Mouse (Mus musculus) neural tube, embryonic 15.5 days (tissue): ENCODE data around the gene Stat5a. TPM values are rescaled to one million over a fixed set of nuclear protein-coding genes. Genes with fewer than 3 reads are reported as not detected.

Experiments used
- ATAC-seq: fragments of 200-750 bp; cut with Nextera tagmentation; 2 replicates; pipeline ENCODE4 v1.8.0; 2017; ENCODE audit warnings: mild to moderate bottlenecking, moderate TSS enrichment, moderate library complexity; ENCODE audit not compliant: low FRiP score
- H3K27ac ChIP-seq: fragments of 300-500 bp; sonication (generic); replicated peaks from 2 replicates; pipeline ENCODE4 v1.5.1; 2015; ENCODE audit warnings: mild to moderate bottlenecking, inconsistent platforms
- H3K27me3 ChIP-seq: fragments of 300-500 bp; sonication (generic); replicated peaks from 2 replicates; pipeline ENCODE4 v1.6.1; 2015; ENCODE audit warnings: inconsistent platforms
- H3K36me3 ChIP-seq: fragments of 300-500 bp; sonication (generic); 2 replicates; pipeline ENCODE4 v1.6.1; 2015; ENCODE audit warnings: inconsistent platforms
- H3K4me1 ChIP-seq: fragments of 300-500 bp; sonication (generic); 2 replicates; pipeline ENCODE4 v1.6.1; 2015; ENCODE audit warnings: inconsistent platforms
- H3K4me2 ChIP-seq: fragments of 300-500 bp; sonication (generic); 2 replicates; pipeline ENCODE4 v1.6.1; 2015; ENCODE audit warnings: inconsistent platforms, mild to moderate bottlenecking, moderate library complexity
- H3K4me3 ChIP-seq: fragments of 300-500 bp; sonication (generic); replicated peaks from 2 replicates; pipeline ENCODE4 v1.5.1; 2015; ENCODE audit warnings: mild to moderate bottlenecking, inconsistent platforms
- H3K9ac ChIP-seq: fragments of 300-500 bp; sonication (generic); replicated peaks from 2 replicates; pipeline ENCODE4 v1.6.1; 2015; ENCODE audit warnings: mild to moderate bottlenecking, inconsistent platforms
- H3K9me3 ChIP-seq: fragments of 300-500 bp; sonication (generic); replicated peaks from 2 replicates; pipeline ENCODE4 v1.6.1; 2016; ENCODE audit warnings: inconsistent platforms
- WGBS: fragments of 180-500 bp; shearing (Covaris S2); methylation state at CpG from one replicate; pipeline ENCODE4 v1.1.7; 2015; ENCODE audit warnings: mixed read lengths; 5-methylcytosine and 5-hydroxymethylcytosine counted together
- polyA plus RNA-seq: library from polyadenylated mRNA; unstranded; fragments of >200 nt; fragmentation: Nextera tagmentation; extraction: Ambion mirVana; gene quantifications from 2 replicates; pipeline ENCODE4 v1.2.1, GENCODE M21; 2015

Gene Stat5a
- polyA plus RNA-seq, 1 experiment from 2014 or later = 2.1 TPM

DNA sequence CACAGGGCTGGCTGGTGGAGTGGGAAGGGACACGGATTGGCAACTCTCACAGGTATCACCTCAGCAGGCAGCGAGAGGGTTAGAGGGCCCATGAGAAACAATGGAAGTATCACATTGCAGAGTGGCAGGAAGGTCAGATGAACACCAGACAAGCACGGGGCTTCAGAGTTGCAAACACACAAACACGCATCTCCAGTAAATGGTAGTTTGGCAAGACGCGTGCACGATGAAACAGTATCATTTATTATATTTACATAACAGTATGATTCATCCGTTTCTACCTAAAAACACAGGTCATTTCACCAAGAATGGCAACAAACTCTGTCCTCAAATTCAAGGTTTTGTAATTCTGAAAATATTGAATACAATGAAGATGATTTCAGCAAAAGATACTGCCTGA lies 19.6 kb upstream of the Stat5a start:
- 83% methylated on average over 8 of the region's 8 CpGs for WGBS
- no peak for ATAC-seq

DNA sequence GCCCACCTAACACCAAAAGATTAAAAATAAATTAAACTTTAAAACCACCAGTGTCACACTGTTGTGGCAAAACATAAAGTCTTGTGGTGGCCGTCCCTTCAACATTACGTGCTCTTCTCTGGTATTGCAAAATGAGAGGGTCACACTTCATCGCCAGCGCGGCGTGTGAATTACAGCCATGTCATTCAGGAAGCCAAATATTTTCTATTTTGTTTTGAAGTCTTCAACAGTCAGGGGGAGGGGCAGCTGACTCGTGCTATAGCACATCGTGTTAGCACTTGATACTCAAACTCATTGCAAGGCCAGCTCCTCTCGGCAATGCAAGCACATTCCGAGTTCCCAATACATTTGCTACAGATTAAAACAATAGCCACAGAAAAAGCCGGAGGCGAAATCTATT lies 18.3 kb upstream of the Stat5a start:
- Histone ChIP-seq H3K27me3 (no peaks in the 10 kb centered on the region), H3K9me3 (no peaks in the 10 kb centered on the region), H3K4me3 (no peak overlapping the region), H3K27ac (no peak overlapping the region), H3K4me1 (no peaks in the 10 kb centered on the region), H3K9ac (no peak overlapping the region), H3K36me3 (no peaks in the 10 kb centered on the region), H3K4me2 (no peak overlapping the region)
- WGBS = 74% methylated on average over 12 of the region's 12 CpGs
- ATAC-seq = no peak

More for the DNA sequence above, 19.6 kb upstream of the Stat5a start:
- Histone ChIP-seq H3K4me1 (no peaks in the 10 kb centered on the region), H3K4me3 (no peak overlapping the region), H3K27me3 (no peaks in the 10 kb centered on the region), H3K9me3 (no peaks in the 10 kb centered on the region), H3K9ac (no peak overlapping the region), H3K27ac (no peak overlapping the region), H3K4me2 (no peak overlapping the region), H3K36me3 (no peaks in the 10 kb centered on the region)

DNA sequence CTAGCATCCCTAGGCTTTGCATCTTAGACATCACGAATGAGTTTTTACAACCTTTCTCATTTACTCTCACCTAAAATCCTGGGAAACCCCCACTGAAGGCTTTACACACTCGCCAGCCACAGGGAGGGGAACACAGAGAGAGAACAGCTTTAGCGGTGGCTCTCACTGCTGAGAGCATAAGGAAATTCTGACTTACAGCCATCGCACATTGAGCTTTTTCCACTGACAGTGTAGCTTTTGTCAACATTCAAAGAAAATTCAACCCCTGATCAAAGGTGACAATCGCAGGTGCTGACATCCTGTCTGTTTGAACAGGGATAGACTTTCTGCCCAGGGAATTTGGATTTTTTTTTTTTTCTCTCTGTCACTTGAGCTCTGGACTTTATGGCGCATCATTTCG lies 17.1 kb upstream of the Stat5a start:
- H3K9ac ChIP-seq = no peak overlapping the region
- 83% methylated on average over 7 of the region's 7 CpGs for WGBS
- H3K36me3 ChIP-seq = no peaks in the 10 kb centered on the region
- H3K4me2 ChIP-seq = no peak overlapping the region
- no peaks in the 10 kb centered on the region for H3K4me1 ChIP-seq
- H3K4me3 ChIP-seq = no peak overlapping the region
- H3K27me3 ChIP-seq = no peaks in the 10 kb centered on the region
- H3K27ac ChIP-seq = no peak overlapping the region
- no peaks in the 10 kb centered on the region for H3K9me3 ChIP-seq
- ATAC-seq = no peak

DNA sequence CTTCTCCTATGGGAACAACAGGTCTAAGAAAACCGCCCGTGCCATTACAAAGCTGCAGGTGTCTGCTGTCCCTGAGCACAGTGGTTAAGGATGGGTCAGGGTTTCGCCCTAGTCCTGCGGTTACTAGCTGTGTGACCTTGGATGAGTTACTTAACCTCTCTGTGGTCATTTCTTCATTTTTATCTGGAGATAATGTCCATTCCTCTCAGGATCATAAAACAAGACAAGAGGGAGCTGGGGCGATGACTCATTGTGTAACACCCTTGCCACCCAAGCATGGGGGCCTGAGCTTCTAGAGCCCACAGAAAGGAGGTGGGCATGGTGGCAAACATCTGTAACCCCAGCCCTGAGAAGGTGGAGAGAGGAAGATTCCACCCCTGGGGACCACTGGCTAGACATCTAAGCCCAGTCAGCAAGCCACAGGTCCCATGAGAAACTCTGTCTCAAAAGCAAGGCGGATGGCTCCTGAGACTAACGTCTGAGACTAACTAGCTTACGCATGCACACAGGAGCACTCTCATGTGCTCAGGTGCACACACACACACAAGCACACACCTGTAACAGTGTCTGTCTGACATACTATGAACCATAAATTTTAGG lies 16.0 kb upstream of the Stat5a start:
- Histone ChIP-seq H3K27ac (no peak overlapping the region), H3K9me3 (no peaks in the 10 kb centered on the region), H3K9ac (no peak overlapping the region), H3K27me3 (no peaks in the 10 kb centered on the region), H3K4me2 (no peak overlapping the region), H3K36me3 (no peaks in the 10 kb centered on the region), H3K4me3 (no peak overlapping the region), H3K4me1 (peaks cover 7% of the 10 kb centered on the region)
- 94% methylated on average over 8 of the region's 8 CpGs for WGBS
- ATAC-seq = no peak

DNA sequence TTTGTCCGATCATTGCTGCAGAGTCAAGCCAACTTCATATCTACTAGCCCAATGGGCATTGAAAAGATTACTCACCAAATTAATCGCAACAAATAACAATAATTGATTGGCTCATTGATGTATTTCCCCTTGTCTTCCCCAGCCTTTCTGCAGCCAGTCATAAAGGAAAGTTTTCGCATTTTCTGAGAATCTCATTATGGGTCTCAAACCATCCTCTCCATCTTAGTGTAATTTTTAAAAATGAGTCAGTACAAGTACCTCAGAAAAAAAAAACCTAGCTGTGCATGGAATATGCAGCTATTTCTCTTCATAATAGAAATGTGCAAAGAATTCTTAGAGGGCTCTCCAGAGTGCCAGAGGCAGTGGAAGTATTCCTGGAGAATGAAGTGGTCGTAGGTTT lies 15.0 kb upstream of the Stat5a start:
- Histone ChIP-seq H3K27me3 (no peaks in the 10 kb centered on the region), H3K9me3 (no peaks in the 10 kb centered on the region), H3K4me2 (no peak overlapping the region), H3K27ac (no peak overlapping the region), H3K36me3 (no peaks in the 10 kb centered on the region), H3K9ac (no peak overlapping the region), H3K4me1 (peaks cover 16% of the 10 kb centered on the region), H3K4me3 (no peak overlapping the region)
- 88% methylated on average over 4 of the region's 4 CpGs for WGBS
- ATAC-seq = no peak

DNA sequence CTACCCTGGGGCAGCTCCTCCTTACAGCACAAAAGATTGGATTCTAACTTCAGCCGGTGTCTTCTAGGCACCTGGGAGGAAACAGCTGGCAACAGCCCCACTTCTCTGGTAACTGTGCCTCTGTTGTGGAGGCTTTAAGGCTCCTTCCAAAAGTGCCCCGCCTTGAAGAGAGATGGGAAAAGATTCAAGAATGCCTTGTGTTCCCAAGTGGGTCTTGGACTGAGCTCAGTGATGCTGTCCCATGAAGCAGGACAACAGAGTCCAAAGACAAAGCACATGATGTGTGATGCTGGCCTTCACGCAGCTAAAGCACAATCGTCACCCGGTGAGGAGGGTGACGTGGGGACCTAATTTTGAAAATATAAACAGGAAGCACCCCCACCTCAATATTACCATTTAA lies 13.4 kb upstream of the Stat5a start:
- Histone ChIP-seq H3K27me3 (no peaks in the 10 kb centered on the region), H3K36me3 (no peaks in the 10 kb centered on the region), H3K9ac (no peak overlapping the region), H3K9me3 (no peaks in the 10 kb centered on the region), H3K4me1 (peaks cover 20% of the 10 kb centered on the region), H3K4me3 (no peak overlapping the region), H3K27ac (no peak overlapping the region), H3K4me2 (no peak overlapping the region)
- WGBS = 90% methylated on average over 6 of the region's 6 CpGs
- no peak for ATAC-seq

DNA sequence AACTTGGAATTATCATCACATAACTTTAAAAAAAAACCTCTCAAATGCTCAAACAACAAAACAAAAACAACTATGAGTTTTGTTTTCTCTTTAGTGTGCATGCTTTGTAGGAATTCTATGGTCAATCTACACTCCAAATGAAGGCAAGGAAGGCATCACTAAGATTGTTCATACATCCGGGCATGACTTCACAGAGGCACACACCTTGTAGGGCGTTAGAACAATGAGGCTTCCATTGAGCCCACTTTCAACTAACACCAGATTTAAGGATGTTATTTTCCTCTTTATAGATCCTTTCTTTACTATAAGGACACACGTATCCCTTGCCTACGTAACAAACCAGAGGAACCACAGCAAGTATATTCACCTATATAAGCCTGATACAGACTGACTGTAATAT lies 11.6 kb upstream of the Stat5a start:
- Histone ChIP-seq H3K27ac (no peak overlapping the region), H3K36me3 (no peaks in the 10 kb centered on the region), H3K4me3 (no peak overlapping the region), H3K9me3 (no peaks in the 10 kb centered on the region), H3K4me1 (peaks cover 28% of the 10 kb centered on the region), H3K27me3 (no peaks in the 10 kb centered on the region), H3K4me2 (no peak overlapping the region), H3K9ac (no peak overlapping the region)
- no peak for ATAC-seq
- WGBS = 95% methylated on average over 4 of the region's 4 CpGs

DNA sequence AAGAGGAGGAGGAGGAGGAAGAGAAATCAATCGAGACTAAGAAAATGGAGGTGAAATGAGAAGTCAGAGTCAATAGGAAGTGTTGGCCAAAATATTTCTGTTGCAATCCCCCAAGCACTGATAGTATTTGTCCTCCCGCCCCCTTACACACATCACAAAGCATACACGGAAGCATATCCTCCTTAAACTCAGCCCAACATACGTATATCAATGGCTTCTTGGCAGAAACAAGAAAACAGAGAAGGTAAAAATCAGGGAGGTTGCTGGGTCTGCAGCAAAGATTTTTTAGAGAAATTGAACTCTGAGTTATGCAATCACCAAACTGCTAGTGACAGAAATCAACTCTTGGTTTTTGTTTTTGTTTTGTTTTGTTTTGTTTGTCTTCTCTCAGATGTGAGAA lies 11.1 kb upstream of the Stat5a start:
- 77% methylated on average over 4 of the region's 4 CpGs for WGBS
- no peak for ATAC-seq
- no peaks in the 10 kb centered on the region for H3K9me3 ChIP-seq
- no peak overlapping the region for H3K9ac ChIP-seq
- no peaks in the 10 kb centered on the region for H3K27me3 ChIP-seq
- H3K36me3 ChIP-seq = no peaks in the 10 kb centered on the region
- H3K4me2 ChIP-seq = peak overlapping the region; percentile 82; the same call in 1 of the 2 replicates
- H3K27ac ChIP-seq = no peak overlapping the region
- no peak overlapping the region for H3K4me3 ChIP-seq
- peaks cover 28% of the 10 kb centered on the region for H3K4me1 ChIP-seq

DNA sequence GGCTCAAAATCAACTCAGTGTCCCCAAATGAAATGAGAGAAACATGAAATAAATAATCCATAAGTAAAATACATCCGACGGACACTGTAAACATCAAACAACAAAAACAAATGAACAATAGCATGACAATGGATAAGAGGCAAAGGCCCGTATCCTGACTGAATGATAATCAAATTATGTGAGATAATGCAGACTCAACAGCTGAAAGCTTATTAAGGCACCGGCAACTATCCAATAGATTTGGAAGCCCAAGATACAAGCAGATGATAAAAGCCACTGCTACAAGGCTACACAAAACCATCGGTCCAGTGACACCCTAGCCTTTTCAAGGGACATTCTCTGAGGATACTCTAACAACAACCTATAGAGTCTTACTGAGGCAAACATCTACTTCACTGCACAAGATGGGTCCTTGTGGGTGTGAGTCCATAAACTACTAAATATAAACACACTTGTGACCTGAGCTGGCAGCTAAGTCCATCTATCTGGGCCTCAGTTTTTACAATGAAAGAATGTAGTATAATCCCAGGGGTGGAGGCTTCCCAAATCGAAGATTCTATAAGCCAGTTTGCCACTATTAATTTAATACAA lies 10.3 kb upstream of the Stat5a start:
- Histone ChIP-seq H3K4me1 (peaks cover 28% of the 10 kb centered on the region), H3K36me3 (no peaks in the 10 kb centered on the region), H3K27ac (no peak overlapping the region), H3K4me3 (peak overlapping the region; percentile 90), H3K9ac (peak overlapping the region; percentile 93), H3K9me3 (no peaks in the 10 kb centered on the region), H3K27me3 (0 out of 2 replicates have a peak, but pooled peaks cover 5% of the 10 kb centered on the region), H3K4me2 (peak overlapping the region; percentile 82)
- ATAC-seq = no peak
- 65% methylated on average over 6 of the region's 6 CpGs for WGBS

DNA sequence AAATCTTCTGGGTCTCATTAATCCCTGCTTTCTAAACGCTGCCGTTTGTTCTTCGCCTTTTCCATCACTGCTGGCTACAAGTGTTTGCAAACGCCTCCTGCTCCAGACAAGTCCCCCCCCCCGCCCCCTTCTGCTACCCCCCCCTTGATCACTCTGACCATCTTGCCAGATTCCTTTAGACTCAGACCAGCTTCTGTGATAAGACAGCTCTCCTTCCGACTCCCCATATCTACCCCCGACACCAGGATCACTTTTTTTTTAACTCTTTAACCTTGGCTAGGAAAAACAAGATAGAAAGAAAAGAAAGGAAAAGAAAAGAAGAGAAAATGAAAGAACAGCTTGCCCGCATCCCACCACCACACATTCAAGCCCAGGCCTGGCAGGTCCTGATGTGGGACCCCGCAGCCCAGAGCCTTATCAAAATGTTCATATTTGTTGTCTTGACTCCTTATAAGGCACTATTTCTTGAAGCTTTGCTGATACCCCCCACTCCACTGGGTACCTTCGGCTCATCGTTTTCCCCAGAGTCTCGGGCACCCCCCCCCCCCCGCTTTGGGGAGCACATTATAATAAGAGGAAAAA lies 9.6 kb upstream of the Stat5a start:
- Histone ChIP-seq H3K36me3 (no peaks in the 10 kb centered on the region), H3K27me3 (0 out of 2 replicates have a peak, but pooled peaks cover 5% of the 10 kb centered on the region), H3K4me1 (peaks cover 28% of the 10 kb centered on the region), H3K9me3 (no peaks in the 10 kb centered on the region), H3K27ac (peak overlapping the region; percentile 88), H3K4me2 (peak overlapping the region; percentile 82), H3K4me3 (peak overlapping the region; percentile 90), H3K9ac (peak overlapping the region; percentile 93)
- 0 out of 2 replicates have a peak, but pooled peaks have one; percentile 6 for ATAC-seq
- WGBS = 3% methylated on average over 13 of the region's 13 CpGs

DNA sequence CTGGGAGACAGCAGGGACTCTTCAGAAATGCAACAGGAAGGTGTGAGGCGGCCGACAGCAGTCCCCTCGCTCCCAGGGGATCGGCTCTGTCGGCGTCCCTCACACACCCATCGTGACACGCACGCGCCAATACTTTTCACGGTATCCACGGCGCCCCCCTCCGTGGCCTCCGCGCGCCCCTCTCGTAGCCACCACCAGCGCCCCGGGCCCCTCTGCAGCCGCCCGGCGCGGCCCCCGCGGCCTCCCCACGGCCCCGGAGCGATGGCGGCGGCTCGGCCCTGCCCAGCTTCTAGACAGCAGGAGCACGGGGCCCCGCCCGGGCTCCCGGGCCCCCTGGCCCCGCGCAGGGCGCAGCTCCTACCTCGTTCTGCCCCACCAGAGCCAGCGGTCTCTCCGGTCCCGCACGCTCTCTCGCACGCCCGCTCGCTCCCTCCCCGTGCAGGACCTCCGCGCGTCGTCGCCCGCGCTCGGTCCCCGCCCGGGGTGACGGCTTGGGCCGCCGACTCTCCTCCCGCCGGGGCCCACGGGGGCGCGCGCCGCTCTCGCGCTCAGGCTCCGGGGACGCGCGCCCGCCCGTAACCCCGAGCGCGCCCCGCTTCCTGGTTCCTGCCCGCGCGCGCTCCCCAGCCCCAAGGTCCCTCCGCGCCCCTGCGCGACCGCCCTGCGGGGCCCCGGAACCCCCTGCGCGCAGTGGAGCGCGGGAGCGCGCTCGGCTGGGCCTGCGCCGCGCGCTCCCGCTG lies 8.9 kb upstream of the Stat5a start, which contains the start of gene Stat5b:
Stat5b (minus strand) TSS at position 687 of the 740 bp plus-strand sequence.
- Histone ChIP-seq H3K4me1 (peaks cover 28% of the 10 kb centered on the region), H3K4me3 (peak within 1 kb of the TSS; percentile 90), H3K36me3 (no peaks in the 10 kb centered on the region), H3K27me3 (peaks cover 6% of the 10 kb centered on the region; the same call in 1 of the 2 replicates), H3K4me2 (peak within 1 kb of the TSS; percentile 82), H3K9me3 (no peaks in the 10 kb centered on the region), H3K9ac (peak within 1 kb of the TSS; percentile 93), H3K27ac (peak within 1 kb of the TSS; percentile 88)
- under 1% methylated on average over 86 of the region's 104 CpGs for WGBS
- peak; percentile 87 for ATAC-seq
